9 mouse cellular contexts compared by ENCODE assay signal in genomic region chr2:121415591-121415990, GRCm38 (mm10). TPM values are rescaled to one million over a fixed set of nuclear protein-coding genes. Genes with fewer than 3 reads are reported as not detected.
A peak's percentile ranks its signal among the peaks of the same experiment; 100 is the strongest.
DNase-seq lines count a peak whose midpoint lies in the region; ATAC-seq lines count a peak whose summit lies in the region.
"Had no signal": no experiment of that assay in that cellular context is flagged by ENCODE, and none has a peak within 500 bp of the region (broad histone marks: within the 10 kb centered on the region; RNA-seq: fewer than 3 reads in every experiment).

No protein-coding gene starts in this region.

- H3K27me3 ChIP-seq in forebrain, embryonic 10.5 days (ENCODE audit: poor library complexity, severe bottlenecking): no peaks in the 10 kb centered on the region
- H3K27me3 ChIP-seq in limb, embryonic 11.5 days (ENCODE audit: control insufficient read depth, insufficient read depth, low read length): no peaks in the 10 kb centered on the region
- H3K27me3 ChIP-seq in neural tube, embryonic 13.5 days: no peaks in the 10 kb centered on the region

- no peak overlapping the region for H3K9ac ChIP-seq in limb, embryonic 11.5 days (ENCODE audit: low read length)
- H3K9ac ChIP-seq in neural tube, embryonic 13.5 days: peak overlapping the region; percentile 97

- peaks cover 36% of the 10 kb centered on the region for H3K4me1 ChIP-seq in forebrain, embryonic 10.5 days
- peaks cover 6% of the 10 kb centered on the region; the same call in 1 of the 2 replicates for H3K4me1 ChIP-seq in limb, embryonic 11.5 days (ENCODE audit: control insufficient read depth, insufficient read depth, low read length)
- H3K4me1 ChIP-seq in neural tube, embryonic 13.5 days (replicated peaks): peaks cover 60% of the 10 kb centered on the region

- DNase-seq in left cerebral cortex, postnatal 14 days (ENCODE audit: low spot score in 2 of 2): peak; percentile 21 to 26
- DNase-seq in left cerebral cortex, adult 9 months (ENCODE audit: low spot score in 2 of 2): no peak
- no peak for DNase-seq in forebrain, embryonic 10.5 days (ENCODE audit: extremely low spot score, low spot score)
- no peak for DNase-seq in limb, embryonic 11.5 days (ENCODE audit: low spot score)
- DNase-seq in thymus, adult 18-20 months: no peak
- no peak for DNase-seq in T-cell, adult 2 months (ENCODE audit: low spot score)
- DNase-seq in embryo, embryonic 9.5 days (ENCODE audit: extremely low spot score): no peak
- DNase-seq: left cerebral cortex, postnatal 4 days had no signal

- H3K4me3 ChIP-seq in forebrain, embryonic 10.5 days: peak overlapping the region; percentile 79
- peak overlapping the region; percentile 100 for H3K4me3 ChIP-seq in limb, embryonic 11.5 days (ENCODE audit: low read depth, low read length)
- H3K4me3 ChIP-seq in neural tube, embryonic 13.5 days: peak overlapping the region; percentile 99

- H3K9me3 ChIP-seq in forebrain, embryonic 10.5 days: no peaks in the 10 kb centered on the region
- no peaks in the 10 kb centered on the region for H3K9me3 ChIP-seq in limb, embryonic 11.5 days (ENCODE audit: control insufficient read depth, low read length)
- H3K9me3 ChIP-seq in neural tube, embryonic 13.5 days: no peaks in the 10 kb centered on the region

- peak overlapping the region; percentile 64 for H3K4me2 ChIP-seq in limb, embryonic 11.5 days (ENCODE audit: low read depth, severe bottlenecking)
- peak overlapping the region; percentile 79 for H3K4me2 ChIP-seq in neural tube, embryonic 13.5 days

- no peak overlapping the region for H3K27ac ChIP-seq in forebrain, embryonic 10.5 days
- no peak overlapping the region for H3K27ac ChIP-seq in limb, embryonic 11.5 days (replicated peaks; ENCODE audit: low read depth, low read length)
- H3K27ac ChIP-seq in neural tube, embryonic 13.5 days (replicated peaks): no peak overlapping the region

- WGBS in forebrain, embryonic 10.5 days: 93% methylated on average over 3 of the region's 3 CpGs
- WGBS in limb, embryonic 11.5 days: 91% methylated on average over 3 of the region's 3 CpGs
- WGBS in neural tube, embryonic 13.5 days: 89% methylated on average over 3 of the region's 3 CpGs

- H3K36me3 ChIP-seq in forebrain, embryonic 10.5 days (replicated peaks): peaks cover 52% of the 10 kb centered on the region
- H3K36me3 ChIP-seq in limb, embryonic 11.5 days (ENCODE audit: control insufficient read depth, insufficient read depth, low read length): peaks cover 7% of the 10 kb centered on the region; the same call in 1 of the 2 replicates
- H3K36me3 ChIP-seq in neural tube, embryonic 13.5 days: peaks cover 25% of the 10 kb centered on the region

- ATAC-seq in limb, embryonic 11.5 days (ENCODE audit: insufficient number of reproducible peaks, low FRiP score, low TSS enrichment, low read depth): no peak
- no peak for ATAC-seq in neural tube, embryonic 13.5 days (ENCODE audit: low read depth)

- intact Hi-C loops in left cerebral cortex, postnatal 14 days (cut with DNase I): no loop called here

RNA-seq across cellular contexts. Expression of gene Catsper2, which starts 2.0 kb away (rescaled TPM):
- 1 to 10 TPM; 4.7 to 4.8 TPM for total RNA-seq in left cerebral cortex, postnatal 14 days (2021)
- 1.5 and 2.0 TPM in 2 replicates for polyA plus RNA-seq in forebrain, embryonic 10.5 days (2016; fragmentation: Nextera tagmentation; extraction: Ambion mirVana)
- 1.7 and 2.0 TPM in 2 replicates for polyA plus RNA-seq in limb, embryonic 11.5 days (2014; fragmentation: Nextera tagmentation; extraction: Ambion mirVana)
- 3.5 and 4.8 TPM in 2 replicates for polyA plus RNA-seq in neural tube, embryonic 13.5 days (2015; fragmentation: Nextera tagmentation; extraction: Ambion mirVana)

RNA-seq across cellular contexts. Expression of gene Pdia3, which starts 2.0 kb away (rescaled TPM):
- total RNA-seq in left cerebral cortex, postnatal 14 days (2021): 100 to 1,000 TPM; 197 to 222 TPM
- 578 and 630 TPM in 2 replicates for polyA plus RNA-seq in forebrain, embryonic 10.5 days (2016; fragmentation: Nextera tagmentation; extraction: Ambion mirVana)
- polyA plus RNA-seq in limb, embryonic 11.5 days (2014; fragmentation: Nextera tagmentation; extraction: Ambion mirVana): 540 and 632 TPM in 2 replicates
- polyA plus RNA-seq in neural tube, embryonic 13.5 days (2015; fragmentation: Nextera tagmentation; extraction: Ambion mirVana): 453 and 473 TPM in 2 replicates

RNA-seq across cellular contexts. Expression of gene Ell3, which starts 28.5 kb away (rescaled TPM):
- total RNA-seq in left cerebral cortex, postnatal 14 days (2021): not detected
- polyA plus RNA-seq in forebrain, embryonic 10.5 days (2016; fragmentation: Nextera tagmentation; extraction: Ambion mirVana): 4.3 and 5.0 TPM in 2 replicates
- 9.6 and 9.7 TPM in 2 replicates for polyA plus RNA-seq in limb, embryonic 11.5 days (2014; fragmentation: Nextera tagmentation; extraction: Ambion mirVana)
- 2.6 TPM in 2 replicates for polyA plus RNA-seq in neural tube, embryonic 13.5 days (2015; fragmentation: Nextera tagmentation; extraction: Ambion mirVana)
- total RNA-seq: left cerebral cortex, postnatal 4 days had no signal

RNA-seq across cellular contexts. Expression of gene Strc, which starts 28.6 kb away (rescaled TPM):
- under 1 TPM in 1 of 2 experiments, not detected in 1; 0.29 TPM for total RNA-seq in left cerebral cortex, postnatal 14 days (2021)
- not detected in 2 replicates for polyA plus RNA-seq in forebrain, embryonic 10.5 days (2016; fragmentation: Nextera tagmentation; extraction: Ambion mirVana)
- not detected in 2 replicates for polyA plus RNA-seq in limb, embryonic 11.5 days (2014; fragmentation: Nextera tagmentation; extraction: Ambion mirVana)
- not detected in 2 replicates for polyA plus RNA-seq in neural tube, embryonic 13.5 days (2015; fragmentation: Nextera tagmentation; extraction: Ambion mirVana)
- total RNA-seq: left cerebral cortex, postnatal 4 days had no signal

RNA-seq across cellular contexts. Expression of gene Serf2, which starts 33.4 kb away (rescaled TPM):
- 100 to 1,000 TPM; 168 to 172 TPM for total RNA-seq in left cerebral cortex, postnatal 14 days (2021)
- polyA plus RNA-seq in forebrain, embryonic 10.5 days (2016; fragmentation: Nextera tagmentation; extraction: Ambion mirVana): 449 TPM in 2 replicates
- 538 and 540 TPM in 2 replicates for polyA plus RNA-seq in limb, embryonic 11.5 days (2014; fragmentation: Nextera tagmentation; extraction: Ambion mirVana)
- 393 and 478 TPM in 2 replicates for polyA plus RNA-seq in neural tube, embryonic 13.5 days (2015; fragmentation: Nextera tagmentation; extraction: Ambion mirVana)

Comparison
In these comparisons a context has a peak if more than half of its experiments do, and no peak if none do; other contexts are left out.
1. DNase-seq: peak in left cerebral cortex, postnatal 14 days (2 of 2); none in left cerebral cortex, adult 9 months (0 of 2), forebrain, embryonic 10.5 days (single experiment), limb, embryonic 11.5 days (single experiment), thymus, adult 18-20 months (0 of 2), T-cell, adult 2 months (single experiment) and embryo, embryonic 9.5 days (single experiment).
2. Peak in every context shown above with its lines, with median percentiles within 50 percentile points of each other: H3K4me3 ChIP-seq.